Mouse (Mus musculus) erythroblast, embryonic 14.5 days (primary cell): Measurements from ENCODE around the gene Olfr456.

ENCODE experiments used
- GATA1 ChIP-seq: IDR thresholded peaks from 2 replicates; pipeline ENCODE4 v1.6.1; 2012; ENCODE audit warnings: low read length, inconsistent platforms, mixed read lengths
- TAL1 ChIP-seq: IDR thresholded peaks from 3 replicates; pipeline ENCODE4 v1.6.1; 2012; ENCODE audit warnings: low read length, inconsistent platforms, mixed read lengths

DNA sequence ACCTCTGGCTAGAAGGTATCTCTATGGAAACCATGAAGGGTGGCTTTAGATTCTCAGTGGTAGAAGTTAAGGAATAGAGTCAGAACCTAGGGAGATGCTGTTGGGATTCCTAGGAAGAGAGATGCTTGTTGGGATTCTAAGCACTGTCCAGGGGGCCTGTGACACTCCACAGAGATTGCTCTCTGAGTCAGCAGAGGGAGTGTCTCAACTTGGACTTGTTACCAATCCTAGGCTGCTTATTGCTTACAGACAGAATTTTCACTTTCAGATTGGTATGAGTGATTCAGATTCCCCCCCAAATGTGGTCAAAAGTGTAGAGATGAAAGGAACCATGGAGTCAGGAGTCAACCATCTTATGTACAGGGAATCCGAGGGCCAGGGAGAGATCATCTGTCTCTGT lies 2.7 kb upstream of the Olfr456 start:
- TF ChIP-seq GATA1, result no peak
- no peak for TF ChIP-seq TAL1
